Mouse (Mus musculus): ENCODE results near the gene Vac14. TPM values are rescaled to one million over a fixed set of nuclear protein-coding genes. Genes with fewer than 3 reads are reported as not detected.

Vac14 gene
- polyA plus RNA-seq, 1 experiment from 2014 or later: 29.3 TPM

DNA sequence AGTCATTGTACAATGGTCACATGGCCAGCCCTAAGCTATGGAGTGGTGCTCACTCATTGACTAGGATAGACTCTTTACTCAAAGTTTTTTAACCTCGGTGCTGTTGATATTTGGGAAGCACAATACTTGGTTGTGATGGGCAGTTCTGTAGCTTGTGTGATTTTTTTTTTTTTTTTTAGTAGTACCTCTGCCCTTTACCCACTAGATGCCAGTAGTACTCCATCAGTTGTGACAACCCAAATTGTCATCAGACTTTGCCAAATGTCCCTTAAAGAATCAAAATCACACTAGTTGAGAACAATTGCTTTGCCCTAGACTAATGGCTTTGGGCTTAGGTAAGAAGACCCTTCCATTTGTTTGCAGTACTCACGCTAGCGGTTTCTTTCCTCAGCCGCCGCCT lies 1.5 kb downstream of the Vac14 start:
- Histone ChIP-seq H3K27ac (replicated peaks; ENCODE audit: low read depth, low read length) (no peak overlapping the region), H3K27me3 (ENCODE audit: control insufficient read depth, insufficient read depth, low read length) (no peaks in the 10 kb centered on the region), H3K4me1 (ENCODE audit: control insufficient read depth, insufficient read depth, low read length) (no peaks in the 10 kb centered on the region; the same call in 1 of the 2 replicates), H3K36me3 (replicated peaks; ENCODE audit: control insufficient read depth, insufficient read depth, low read depth, low read length) (no peaks in the 10 kb centered on the region), H3K9ac (replicated peaks; ENCODE audit: low read length) (no peak overlapping the region), H3K4me2 (ENCODE audit: low read depth, low read length) (no peak overlapping the region; the same call in 1 of the 2 replicates), H3K4me3 (ENCODE audit: low read depth, low read length) (no peak overlapping the region), H3K9me3 (replicated peaks; ENCODE audit: control insufficient read depth, low read length) (no peaks in the 10 kb centered on the region)
- DNase-seq (ENCODE audit: low spot score) (no peak), ATAC-seq (replicated peaks; ENCODE audit: insufficient number of reproducible peaks, low FRiP score, low TSS enrichment, low read depth) (no peak)
- WGBS: 89% methylated on average over 5 of the region's 5 CpGs

DNA sequence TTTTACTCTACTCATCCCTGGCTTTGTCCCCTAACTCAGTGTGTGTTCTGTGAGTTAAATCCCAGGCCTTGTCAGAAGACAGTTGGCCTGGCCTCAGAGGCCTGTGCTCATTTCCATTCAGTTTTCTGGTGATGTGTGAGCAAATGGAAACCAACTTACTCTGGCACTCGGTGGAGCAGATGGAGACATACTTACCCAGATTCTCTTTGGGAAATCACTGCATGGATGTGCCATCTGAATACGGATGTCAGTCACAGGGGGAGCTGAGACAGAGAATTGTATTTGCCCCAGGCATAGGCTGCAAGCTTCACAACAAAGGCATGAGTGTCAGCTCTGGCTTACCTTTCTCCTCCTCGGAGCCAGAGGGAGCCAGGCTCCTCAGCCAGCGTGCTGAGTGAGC lies 8.0 kb downstream of the Vac14 start:
- DNase-seq (ENCODE audit: low spot score) (no peak), ATAC-seq (replicated peaks; ENCODE audit: insufficient number of reproducible peaks, low FRiP score, low TSS enrichment, low read depth) (no peak)
- H3K36me3 ChIP-seq (replicated peaks; ENCODE audit: control insufficient read depth, insufficient read depth, low read depth, low read length): no peaks in the 10 kb centered on the region
- 65% methylated on average over 4 of the region's 4 CpGs for whole genome bisulfite sequencing
- no peaks in the 10 kb centered on the region for H3K27me3 ChIP-seq (ENCODE audit: control insufficient read depth, insufficient read depth, low read length)
- no peak overlapping the region for H3K4me2 ChIP-seq (ENCODE audit: low read depth, low read length)
- no peak overlapping the region for H3K27ac ChIP-seq (replicated peaks; ENCODE audit: low read depth, low read length)
- no peaks in the 10 kb centered on the region for H3K4me1 ChIP-seq (ENCODE audit: control insufficient read depth, insufficient read depth, low read length)
- no peak overlapping the region for H3K4me3 ChIP-seq (ENCODE audit: low read depth, low read length)
- H3K9ac ChIP-seq (replicated peaks; ENCODE audit: low read length): no peak overlapping the region
- no peaks in the 10 kb centered on the region for H3K9me3 ChIP-seq (replicated peaks; ENCODE audit: control insufficient read depth, low read length)

DNA sequence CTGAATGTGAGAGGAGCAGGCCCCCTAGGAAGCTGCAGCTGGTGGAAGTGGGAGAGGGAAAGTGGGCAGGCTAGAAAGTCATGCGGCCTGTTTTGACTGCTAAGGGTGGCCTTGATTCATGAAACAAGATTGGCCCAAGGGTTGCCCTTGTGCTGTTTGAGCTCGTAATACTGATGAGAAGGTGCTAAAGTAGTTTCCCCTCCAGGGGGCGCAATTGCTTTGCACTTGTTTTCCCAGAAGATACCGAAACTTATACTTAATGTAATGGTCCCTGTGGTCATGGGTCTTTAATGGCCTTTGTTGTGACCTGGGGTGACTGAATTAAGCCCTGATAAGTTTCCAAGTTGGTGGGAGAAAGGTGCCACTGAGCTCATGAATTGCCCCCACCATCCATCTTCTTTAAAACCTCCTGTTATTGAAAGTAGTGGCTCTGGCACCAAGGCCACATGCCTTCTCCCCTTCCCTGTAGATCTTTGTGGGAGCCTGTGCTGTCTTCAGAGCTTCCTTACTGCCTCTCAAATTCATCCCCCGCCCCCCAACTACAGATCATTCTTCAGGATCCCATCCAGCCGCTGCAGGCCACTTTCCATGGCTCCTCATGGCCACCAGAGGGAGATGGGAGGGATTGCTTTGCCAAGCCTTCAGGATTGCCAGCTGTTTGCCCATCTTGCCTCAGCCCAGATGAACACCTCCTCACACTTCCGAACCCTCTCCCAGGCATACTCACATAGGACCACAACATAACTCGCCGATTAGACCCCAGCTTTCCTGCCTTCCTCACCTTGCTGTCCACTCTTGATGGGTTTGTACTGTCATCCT lies 11.1 kb downstream of the Vac14 start:
- Histone ChIP-seq H3K4me3 (ENCODE audit: low read depth, low read length) (no peak overlapping the region), H3K36me3 (replicated peaks; ENCODE audit: control insufficient read depth, insufficient read depth, low read depth, low read length) (no peaks in the 10 kb centered on the region), H3K27me3 (ENCODE audit: control insufficient read depth, insufficient read depth, low read length) (no peaks in the 10 kb centered on the region), H3K9me3 (replicated peaks; ENCODE audit: control insufficient read depth, low read length) (no peaks in the 10 kb centered on the region), H3K4me1 (ENCODE audit: control insufficient read depth, insufficient read depth, low read length) (no peaks in the 10 kb centered on the region), H3K9ac (replicated peaks; ENCODE audit: low read length) (no peak overlapping the region), H3K27ac (replicated peaks; ENCODE audit: low read depth, low read length) (no peak overlapping the region), H3K4me2 (ENCODE audit: low read depth, low read length) (no peak overlapping the region)
- WGBS: 65% methylated on average over 9 of the region's 9 CpGs
- no peak for ATAC-seq (replicated peaks; ENCODE audit: insufficient number of reproducible peaks, low FRiP score, low TSS enrichment, low read depth)
- DNase-seq (ENCODE audit: low spot score): peak; percentile 69

DNA sequence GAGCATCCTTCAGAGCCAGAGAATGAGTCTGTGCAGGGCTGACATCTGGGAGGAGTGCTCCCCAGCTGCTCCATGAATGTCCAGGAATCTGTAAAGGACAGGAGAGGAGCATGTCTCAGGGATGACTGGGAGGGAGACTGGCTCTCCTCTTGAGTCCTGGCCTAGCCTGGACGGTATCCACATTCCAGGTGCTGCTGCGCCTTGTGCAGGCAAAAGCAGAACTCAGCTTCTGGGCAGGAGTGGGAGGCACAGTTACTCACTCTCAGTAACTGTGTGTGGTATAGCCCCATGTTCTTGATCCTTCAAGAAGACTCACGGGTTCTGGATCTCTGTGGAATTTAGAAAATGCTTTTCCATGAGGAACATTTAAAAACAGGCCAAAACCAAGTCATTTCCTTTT lies 11.7 kb downstream of the Vac14 start:
- ATAC-seq (replicated peaks; ENCODE audit: insufficient number of reproducible peaks, low FRiP score, low TSS enrichment, low read depth) (no peak), DNase-seq (ENCODE audit: low spot score) (no peak)
- Histone ChIP-seq H3K4me3 (ENCODE audit: low read depth, low read length) (no peak overlapping the region), H3K9me3 (replicated peaks; ENCODE audit: control insufficient read depth, low read length) (no peaks in the 10 kb centered on the region), H3K27me3 (ENCODE audit: control insufficient read depth, insufficient read depth, low read length) (no peaks in the 10 kb centered on the region), H3K9ac (replicated peaks; ENCODE audit: low read length) (no peak overlapping the region), H3K4me1 (ENCODE audit: control insufficient read depth, insufficient read depth, low read length) (no peaks in the 10 kb centered on the region), H3K27ac (replicated peaks; ENCODE audit: low read depth, low read length) (no peak overlapping the region), H3K36me3 (replicated peaks; ENCODE audit: control insufficient read depth, insufficient read depth, low read depth, low read length) (no peaks in the 10 kb centered on the region), H3K4me2 (ENCODE audit: low read depth, low read length) (no peak overlapping the region)
- WGBS: 90% methylated on average over 3 of the region's 3 CpGs

DNA sequence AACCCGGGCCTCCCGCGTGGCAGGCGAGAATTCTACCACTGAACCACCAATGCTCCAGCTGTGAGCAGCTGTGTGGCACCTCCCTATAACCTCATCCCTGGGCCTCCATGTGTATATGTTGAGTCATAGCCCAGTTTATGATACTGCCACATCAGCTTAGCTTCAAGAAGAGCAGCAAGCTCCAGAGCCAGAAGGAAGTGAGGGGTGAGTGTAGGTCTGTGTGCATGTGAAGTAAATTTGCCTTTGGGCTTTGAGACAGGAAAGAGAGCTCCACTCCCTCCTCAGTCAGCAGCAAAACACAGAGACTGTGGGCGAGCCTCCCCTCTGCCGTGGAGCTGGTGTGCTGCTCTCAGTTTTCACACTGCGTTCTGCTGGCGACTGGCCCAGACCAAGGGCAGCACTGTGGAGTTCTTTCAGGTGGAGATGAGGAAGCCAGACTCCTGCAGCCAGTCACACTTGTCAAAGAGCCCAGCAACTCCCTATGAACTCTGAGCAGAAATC lies 12.2 kb downstream of the Vac14 start:
- Histone ChIP-seq H3K4me1 (ENCODE audit: control insufficient read depth, insufficient read depth, low read length) (no peaks in the 10 kb centered on the region), H3K4me3 (ENCODE audit: low read depth, low read length) (no peak overlapping the region), H3K27ac (replicated peaks; ENCODE audit: low read depth, low read length) (no peak overlapping the region), H3K9me3 (replicated peaks; ENCODE audit: control insufficient read depth, low read length) (no peaks in the 10 kb centered on the region), H3K4me2 (ENCODE audit: low read depth, low read length) (no peak overlapping the region), H3K36me3 (replicated peaks; ENCODE audit: control insufficient read depth, insufficient read depth, low read depth, low read length) (no peaks in the 10 kb centered on the region), H3K9ac (replicated peaks; ENCODE audit: low read length) (no peak overlapping the region), H3K27me3 (ENCODE audit: control insufficient read depth, insufficient read depth, low read length) (no peaks in the 10 kb centered on the region)
- no peak for DNase-seq (ENCODE audit: low spot score)
- WGBS: 81% methylated on average over 8 of the region's 8 CpGs
- no peak for ATAC-seq (replicated peaks; ENCODE audit: insufficient number of reproducible peaks, low FRiP score, low TSS enrichment, low read depth)

DNA sequence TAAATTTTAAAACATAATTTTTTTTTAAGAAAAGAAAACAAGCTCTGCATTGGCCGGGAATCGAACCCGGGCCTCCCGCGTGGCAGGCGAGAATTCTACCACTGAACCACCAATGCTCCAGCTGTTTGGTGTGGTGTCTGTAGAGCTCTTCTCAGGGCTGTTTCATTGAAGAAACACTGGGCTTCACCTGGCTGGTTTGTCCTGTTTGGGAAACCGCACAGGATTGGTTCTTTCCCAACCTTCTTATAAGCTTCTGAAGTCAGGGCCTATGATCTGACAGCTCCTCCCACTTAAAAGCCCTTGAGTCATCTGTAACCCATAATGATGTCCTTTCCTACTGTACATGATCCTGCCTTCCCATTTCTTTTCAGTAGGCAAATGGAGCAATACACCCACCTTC lies 12.8 kb downstream of the Vac14 start:
- WGBS: 95% methylated on average over 7 of the region's 7 CpGs
- no peak overlapping the region for H3K9ac ChIP-seq (replicated peaks; ENCODE audit: low read length)
- no peaks in the 10 kb centered on the region for H3K9me3 ChIP-seq (replicated peaks; ENCODE audit: control insufficient read depth, low read length)
- ATAC-seq (replicated peaks; ENCODE audit: insufficient number of reproducible peaks, low FRiP score, low TSS enrichment, low read depth): no peak
- H3K27me3 ChIP-seq (ENCODE audit: control insufficient read depth, insufficient read depth, low read length): no peaks in the 10 kb centered on the region
- no peak overlapping the region for H3K27ac ChIP-seq (replicated peaks; ENCODE audit: low read depth, low read length)
- peak; percentile 2 for DNase-seq (ENCODE audit: low spot score)
- no peaks in the 10 kb centered on the region for H3K4me1 ChIP-seq (ENCODE audit: control insufficient read depth, insufficient read depth, low read length)
- no peak overlapping the region for H3K4me2 ChIP-seq (ENCODE audit: low read depth, low read length)
- no peak overlapping the region for H3K4me3 ChIP-seq (ENCODE audit: low read depth, low read length)
- H3K36me3 ChIP-seq (replicated peaks; ENCODE audit: control insufficient read depth, insufficient read depth, low read depth, low read length): no peaks in the 10 kb centered on the region

DNA sequence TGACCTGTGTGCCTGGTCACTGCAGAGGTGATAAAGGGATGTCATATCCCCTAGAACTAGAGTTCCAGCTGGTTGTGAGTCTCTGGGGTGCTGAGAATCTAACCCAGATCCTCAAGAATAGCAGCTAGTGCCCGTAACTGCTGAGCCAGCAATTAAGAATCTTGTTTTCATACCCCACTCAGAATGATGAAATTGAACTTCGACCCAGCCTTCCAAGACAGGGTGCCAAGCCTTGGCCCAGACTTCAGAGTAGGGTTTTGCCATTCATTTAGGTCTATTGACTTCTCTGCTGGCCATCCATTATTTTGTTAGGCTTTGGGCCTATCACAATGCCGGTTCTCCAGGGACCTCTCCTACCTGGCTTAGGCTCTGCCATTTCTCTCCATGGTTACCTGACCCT lies 15.4 kb downstream of the Vac14 start:
- no peak for ATAC-seq (replicated peaks; ENCODE audit: insufficient number of reproducible peaks, low FRiP score, low TSS enrichment, low read depth)
- no peak overlapping the region for H3K4me2 ChIP-seq (ENCODE audit: low read depth, low read length)
- H3K9me3 ChIP-seq (replicated peaks; ENCODE audit: control insufficient read depth, low read length): no peaks in the 10 kb centered on the region
- H3K36me3 ChIP-seq (replicated peaks; ENCODE audit: control insufficient read depth, insufficient read depth, low read depth, low read length): no peaks in the 10 kb centered on the region
- 93% methylated on average over 3 of the region's 3 CpGs for WGBS
- H3K27me3 ChIP-seq (ENCODE audit: control insufficient read depth, insufficient read depth, low read length): no peaks in the 10 kb centered on the region
- DNase-seq (ENCODE audit: low spot score): no peak
- no peak overlapping the region for H3K9ac ChIP-seq (replicated peaks; ENCODE audit: low read length)
- no peaks in the 10 kb centered on the region for H3K4me1 ChIP-seq (ENCODE audit: control insufficient read depth, insufficient read depth, low read length)
- no peak overlapping the region for H3K27ac ChIP-seq (replicated peaks; ENCODE audit: low read depth, low read length)
- H3K4me3 ChIP-seq (ENCODE audit: low read depth, low read length): no peak overlapping the region

DNA sequence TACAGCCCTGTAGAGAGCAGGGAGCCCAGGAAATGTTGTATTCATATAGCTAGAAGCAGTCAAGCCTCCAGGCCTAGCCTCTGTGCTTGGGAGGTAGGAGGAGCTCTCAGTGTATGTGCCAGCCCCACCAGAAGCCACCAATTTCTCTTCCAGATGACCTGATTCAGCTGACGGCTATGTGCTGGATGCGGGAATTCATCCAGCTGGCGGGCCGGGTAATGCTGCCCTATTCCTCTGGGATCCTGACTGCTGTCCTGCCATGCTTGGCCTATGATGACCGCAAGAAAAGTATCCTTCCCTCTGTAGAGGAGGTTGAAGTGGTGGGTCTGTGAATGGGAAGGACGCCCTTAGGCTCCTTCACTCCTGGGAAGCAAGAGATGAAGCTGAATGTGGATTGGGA lies 17.8 kb downstream of the Vac14 start:
- H3K36me3 ChIP-seq (replicated peaks; ENCODE audit: control insufficient read depth, insufficient read depth, low read depth, low read length): no peaks in the 10 kb centered on the region
- H3K4me1 ChIP-seq (ENCODE audit: control insufficient read depth, insufficient read depth, low read length): no peaks in the 10 kb centered on the region
- DNase-seq (ENCODE audit: low spot score) (no peak), ATAC-seq (replicated peaks; ENCODE audit: insufficient number of reproducible peaks, low FRiP score, low TSS enrichment, low read depth) (no peak)
- H3K4me2 ChIP-seq (ENCODE audit: low read depth, low read length): no peak overlapping the region
- H3K27me3 ChIP-seq (ENCODE audit: control insufficient read depth, insufficient read depth, low read length): no peaks in the 10 kb centered on the region
- no peak overlapping the region for H3K9ac ChIP-seq (replicated peaks; ENCODE audit: low read length)
- no peak overlapping the region for H3K4me3 ChIP-seq (ENCODE audit: low read depth, low read length)
- WGBS: 92% methylated on average over 6 of the region's 6 CpGs
- no peak overlapping the region for H3K27ac ChIP-seq (replicated peaks; ENCODE audit: low read depth, low read length)
- H3K9me3 ChIP-seq (replicated peaks; ENCODE audit: control insufficient read depth, low read length): no peaks in the 10 kb centered on the region

Data from embryonic facial prominence, embryonic 11.5 days (tissue).